17 mouse cellular contexts compared by ENCODE assay signal in the genomic region with DNA sequence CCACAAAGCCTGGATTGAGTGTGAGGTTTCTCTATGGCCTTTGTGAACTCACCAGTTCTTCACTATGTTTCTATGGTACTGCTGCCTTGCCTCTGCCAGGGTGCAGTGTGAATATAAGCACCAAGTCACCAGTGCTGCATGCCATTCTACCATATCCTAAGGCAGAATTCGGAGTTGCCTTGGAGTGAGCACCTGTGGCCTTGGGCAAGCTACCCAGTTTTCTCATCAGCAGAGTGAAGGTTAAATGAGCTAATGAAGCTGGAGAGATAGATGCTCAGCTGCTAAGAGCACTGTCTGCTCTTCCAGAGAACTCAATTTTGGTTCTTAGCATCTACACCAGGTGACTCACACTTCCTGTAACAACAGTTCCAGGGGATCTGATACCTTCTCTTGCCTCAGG. TPM values are rescaled to one million over a fixed set of nuclear protein-coding genes. Genes with fewer than 3 reads are reported as not detected.
"Had no signal": no experiment of that assay in that cellular context is flagged by ENCODE, and none has a peak within 500 bp of the region (broad histone marks: within the 10 kb centered on the region; RNA-seq: fewer than 3 reads in every experiment).

No protein-coding gene starts in this region.

- H3K4me3 ChIP-seq: kidney, embryonic 15.5 days; left cerebral cortex, adult 2 months; limb, embryonic 15.5 days; midbrain, embryonic 12.5 days; neural tube, embryonic 13.5 days had no signal

- DNase-seq: kidney, adult 2 months; kidney, postnatal 14 days; lung, adult 18-20 months; retina, postnatal 1 day; thymus, adult 18-20 months; thymus, postnatal 36 days had no signal

- H3K27me3 ChIP-seq: kidney, embryonic 15.5 days; limb, embryonic 15.5 days; midbrain, embryonic 12.5 days; neural tube, embryonic 13.5 days had no signal

RNA-seq across cellular contexts. Expression of a gene that starts 54.2 kb away (rescaled TPM):
- total RNA-seq: layer of hippocampus, adult 8-10 months; layer of hippocampus, postnatal 25 days; left cerebral cortex, adult 2 months; left cerebral cortex, postnatal 25 days; megakaryocyte-erythroid progenitor cell, adult 5-6 weeks had no signal
- polyA plus RNA-seq: limb, embryonic 11.5 days; limb, embryonic 15.5 days; midbrain, embryonic 12.5 days; midbrain, embryonic 16.5 days; neural tube, embryonic 13.5 days had no signal
